Mouse (Mus musculus): Measurements from ENCODE around the gene Dvl3. TPM values are rescaled to one million over a fixed set of nuclear protein-coding genes. Genes with fewer than 3 reads are reported as not detected.
A peak's percentile ranks its signal among the peaks of the same experiment; 100 is the strongest.
"Not testable (repeated sequence)": the region's sequence is repeated elsewhere in the genome, so short reads cannot be mapped to it uniquely, and the experiment has no call there.

Gene Dvl3
- polyA plus RNA-seq (2012; rRNA removed): 63.6 and 109 TPM in 2 replicates

GRCm38 (mm10) chr16:20516726-20517201 lies at the start of gene Dvl3:
Gene Dvl3 (plus strand): TSS chr16:20516982.
- TF ChIP-seq CTCF (IDR thresholded peaks at IDR 0.05; ENCODE audit: borderline replicate concordance, extremely low read depth, insufficient read depth, insufficient read length) (peak; percentile 22; the same call in 1 of the 2 replicates), POLR2A (IDR thresholded peaks at IDR 0.05; ENCODE audit: borderline replicate concordance, extremely low read depth, insufficient read depth, insufficient read length, poor library complexity, severe bottlenecking) (peak; percentile 92)
- DNase-seq (ENCODE audit: low read depth): peak; percentile 96

GRCm38 (mm10) chr16:20470981-20471380 lies 45.8 kb upstream of the Dvl3 start:
- no peak for DNase-seq (ENCODE audit: low read depth)
- no peak for TF ChIP-seq POLR2A (IDR thresholded peaks at IDR 0.05; ENCODE audit: borderline replicate concordance, extremely low read depth, insufficient read depth, insufficient read length, poor library complexity, severe bottlenecking)
- no peak for TF ChIP-seq CTCF (IDR thresholded peaks at IDR 0.05; ENCODE audit: borderline replicate concordance, extremely low read depth, insufficient read depth, insufficient read length)

- DNase-seq (ENCODE audit: low read depth): no peak
- TF ChIP-seq POLR2A (IDR thresholded peaks at IDR 0.05; ENCODE audit: borderline replicate concordance, extremely low read depth, insufficient read depth, insufficient read length, poor library complexity, severe bottlenecking): no peak
- no peak for TF ChIP-seq CTCF (IDR thresholded peaks at IDR 0.05; ENCODE audit: borderline replicate concordance, extremely low read depth, insufficient read depth, insufficient read length)
These were observed 45.1 kb upstream of the Dvl3 start for GRCm38 (mm10) chr16:20471686-20472085.

GRCm38 (mm10) chr16:20473748-20474147 lies 43.0 kb upstream of the Dvl3 start:
- DNase-seq (ENCODE audit: low read depth): no peak
- no peak for TF ChIP-seq CTCF (IDR thresholded peaks at IDR 0.05; ENCODE audit: borderline replicate concordance, extremely low read depth, insufficient read depth, insufficient read length)
- TF ChIP-seq POLR2A (IDR thresholded peaks at IDR 0.05; ENCODE audit: borderline replicate concordance, extremely low read depth, insufficient read depth, insufficient read length, poor library complexity, severe bottlenecking): no peak

- TF ChIP-seq POLR2A (IDR thresholded peaks at IDR 0.05; ENCODE audit: borderline replicate concordance, extremely low read depth, insufficient read depth, insufficient read length, poor library complexity, severe bottlenecking) (no peak), CTCF (IDR thresholded peaks at IDR 0.05; ENCODE audit: borderline replicate concordance, extremely low read depth, insufficient read depth, insufficient read length) (no peak)
These were observed 42.6 kb upstream of the Dvl3 start for GRCm38 (mm10) chr16:20474211-20474610.

GRCm38 (mm10) chr16:20474786-20475185 lies 42.0 kb upstream of the Dvl3 start:
- DNase-seq (ENCODE audit: low read depth): no peak
- TF ChIP-seq POLR2A (IDR thresholded peaks at IDR 0.05; ENCODE audit: borderline replicate concordance, extremely low read depth, insufficient read depth, insufficient read length, poor library complexity, severe bottlenecking): no peak
- TF ChIP-seq CTCF (IDR thresholded peaks at IDR 0.05; ENCODE audit: borderline replicate concordance, extremely low read depth, insufficient read depth, insufficient read length): no peak

More at GRCm38 (mm10) chr16:20474211-20474610, 42.6 kb upstream of the Dvl3 start:
- no peak for DNase-seq (ENCODE audit: low read depth)

- DNase-seq (ENCODE audit: low read depth): no peak
- no peak for TF ChIP-seq CTCF (IDR thresholded peaks at IDR 0.05; ENCODE audit: borderline replicate concordance, extremely low read depth, insufficient read depth, insufficient read length)
- no peak for TF ChIP-seq POLR2A (IDR thresholded peaks at IDR 0.05; ENCODE audit: borderline replicate concordance, extremely low read depth, insufficient read depth, insufficient read length, poor library complexity, severe bottlenecking)
These were observed 41.4 kb upstream of the Dvl3 start for GRCm38 (mm10) chr16:20475335-20475734.

GRCm38 (mm10) chr16:20476857-20477256 lies 39.9 kb upstream of the Dvl3 start:
- peak; percentile 74 for DNase-seq (ENCODE audit: low read depth)
- TF ChIP-seq POLR2A (IDR thresholded peaks at IDR 0.05; ENCODE audit: borderline replicate concordance, extremely low read depth, insufficient read depth, insufficient read length, poor library complexity, severe bottlenecking) (no peak), CTCF (IDR thresholded peaks at IDR 0.05; ENCODE audit: borderline replicate concordance, extremely low read depth, insufficient read depth, insufficient read length) (no peak)

GRCm38 (mm10) chr16:20477270-20477669 lies 39.5 kb upstream of the Dvl3 start:
- DNase-seq (ENCODE audit: low read depth): no peak
- no peak for TF ChIP-seq CTCF (IDR thresholded peaks at IDR 0.05; ENCODE audit: borderline replicate concordance, extremely low read depth, insufficient read depth, insufficient read length)
- no peak for TF ChIP-seq POLR2A (IDR thresholded peaks at IDR 0.05; ENCODE audit: borderline replicate concordance, extremely low read depth, insufficient read depth, insufficient read length, poor library complexity, severe bottlenecking)

GRCm38 (mm10) chr16:20478504-20478903 lies 38.3 kb upstream of the Dvl3 start:
- DNase-seq (ENCODE audit: low read depth): no peak

GRCm38 (mm10) chr16:20479026-20479760 lies 37.6 kb upstream of the Dvl3 start:
- DNase-seq (ENCODE audit: low read depth): not testable (repeated sequence)

More at GRCm38 (mm10) chr16:20478504-20478903, 38.3 kb upstream of the Dvl3 start:
- TF ChIP-seq CTCF (IDR thresholded peaks at IDR 0.05; ENCODE audit: borderline replicate concordance, extremely low read depth, insufficient read depth, insufficient read length) (no peak), POLR2A (IDR thresholded peaks at IDR 0.05; ENCODE audit: borderline replicate concordance, extremely low read depth, insufficient read depth, insufficient read length, poor library complexity, severe bottlenecking) (no peak)

- DNase-seq (ENCODE audit: low read depth): peak; percentile 68
- peak; percentile 42; the same call in 1 of the 2 replicates for TF ChIP-seq CTCF (IDR thresholded peaks at IDR 0.05; ENCODE audit: borderline replicate concordance, extremely low read depth, insufficient read depth, insufficient read length)
- no peak for TF ChIP-seq POLR2A (IDR thresholded peaks at IDR 0.05; ENCODE audit: borderline replicate concordance, extremely low read depth, insufficient read depth, insufficient read length, poor library complexity, severe bottlenecking)
These were observed 36.7 kb upstream of the Dvl3 start for GRCm38 (mm10) chr16:20480115-20480514.

All from brain, embryonic 14.5 days (tissue).